Mouse (Mus musculus): ENCODE results near the gene Slc25a13.

DNA sequence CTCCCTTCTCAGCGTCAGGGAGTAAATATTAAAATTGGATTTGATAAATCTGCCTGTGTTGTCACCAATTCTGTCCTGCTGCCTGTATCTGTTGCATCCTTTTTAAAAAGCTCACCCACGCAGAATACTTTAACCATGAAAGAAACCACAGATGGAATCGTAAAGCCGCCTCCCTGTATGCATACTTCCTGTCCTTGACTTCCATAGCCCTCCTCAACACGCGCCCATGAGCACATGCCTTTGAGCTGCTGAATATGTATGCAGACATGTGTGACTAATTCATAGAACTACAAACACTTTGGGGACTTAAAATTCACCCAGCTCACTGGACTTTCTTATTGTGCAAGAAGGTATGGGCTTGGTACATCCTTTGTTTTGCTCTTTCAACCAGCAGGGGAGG lies 219.4 kb downstream of the Slc25a13 start:
- TF ChIP-seq USF2 (IDR thresholded peaks at IDR 0.05; ENCODE audit: borderline replicate concordance in 1 of 2, insufficient read depth in 1 of 2, low read depth in 1 of 2, low read length in 2 of 2) (no peak), BHLHE40 (IDR thresholded peaks at IDR 0.05; ENCODE audit: borderline replicate concordance, low read depth, low read length) (no peak), EP300 (IDR thresholded peaks at IDR 0.05; ENCODE audit: low read depth in 1 of 2, low read length in 2 of 2) (no peak)
